ENCODE assay signal across 18 mouse cellular contexts in the genomic region with DNA sequence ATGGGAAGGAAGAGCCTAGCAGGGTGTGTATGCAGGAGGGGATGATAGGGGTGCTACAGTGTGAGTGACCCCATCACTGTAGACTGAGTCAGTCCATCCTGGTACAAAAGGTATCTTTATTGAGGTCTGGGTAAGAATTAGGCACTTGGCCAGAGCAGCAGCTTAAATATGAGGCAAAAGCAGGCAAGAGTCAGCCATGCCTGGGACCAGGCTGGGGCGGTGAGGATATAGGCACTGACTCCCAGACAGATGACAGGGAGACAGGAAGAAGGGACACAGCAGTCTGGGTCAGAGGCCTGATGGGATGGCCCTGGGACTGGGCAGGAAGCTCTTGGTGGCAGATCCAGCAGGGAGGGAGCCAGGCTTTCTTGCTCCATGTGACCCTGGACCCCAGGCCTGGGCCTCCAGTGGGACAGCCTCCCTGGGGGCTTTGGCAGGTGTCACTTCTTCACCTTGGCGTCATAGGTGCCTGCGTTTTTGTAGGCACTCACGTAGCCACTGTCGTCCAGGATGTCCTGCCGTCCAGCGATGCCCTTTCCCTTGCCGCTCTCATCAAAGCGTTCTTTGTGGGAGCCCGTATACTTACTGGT. TPM values are rescaled to one million over a fixed set of nuclear protein-coding genes. Genes with fewer than 3 reads are reported as not detected.
DNase-seq lines count a peak whose midpoint lies in the region; ATAC-seq and TF ChIP-seq lines count a peak whose summit lies in the region.
"Had no signal": no experiment of that assay in that cellular context is flagged by ENCODE, and none has a peak within 500 bp of the region (broad histone marks: within the 10 kb centered on the region; RNA-seq: fewer than 3 reads in every experiment).

No protein-coding gene starts in this region.

- no peak overlapping the region for H3K4me2 ChIP-seq in heart, embryonic 11.5 days
- no peak overlapping the region for H3K4me2 ChIP-seq in midbrain, postnatal 0 days (ENCODE audit: low read depth, low read length, poor library complexity, severe bottlenecking)
- no peak overlapping the region for H3K4me2 ChIP-seq in hindbrain, embryonic 14.5 days (replicated peaks)
- no peak overlapping the region for H3K4me2 ChIP-seq in stomach, postnatal 0 days (replicated peaks; ENCODE audit: low read depth)
- H3K4me2 ChIP-seq: heart, embryonic 13.5 days; limb, embryonic 15.5 days had no signal

- H3K36me3 ChIP-seq in heart, embryonic 11.5 days (ENCODE audit: control insufficient read depth, insufficient read depth, low read length), result no peaks in the 10 kb centered on the region
- peaks cover 21% of the 10 kb centered on the region for H3K36me3 ChIP-seq in midbrain, embryonic 10.5 days
- peaks cover 11% of the 10 kb centered on the region for H3K36me3 ChIP-seq in midbrain, postnatal 0 days (ENCODE audit: insufficient read depth, low read length)
- peaks cover 12% of the 10 kb centered on the region for H3K36me3 ChIP-seq in hindbrain, embryonic 14.5 days (replicated peaks; ENCODE audit: control insufficient read depth, insufficient read depth)
- H3K36me3 ChIP-seq in stomach, postnatal 0 days (ENCODE audit: control insufficient read depth, insufficient read depth, low read length), result peaks cover 4% of the 10 kb centered on the region; the same call in 1 of the 2 replicates

- H3K9ac ChIP-seq in heart, embryonic 11.5 days (ENCODE audit: low read depth, low read length), result no peak overlapping the region
- no peak overlapping the region for H3K9ac ChIP-seq in midbrain, postnatal 0 days (replicated peaks; ENCODE audit: low read length, poor library complexity, severe bottlenecking)
- no peak overlapping the region for H3K9ac ChIP-seq in hindbrain, embryonic 14.5 days
- no peak overlapping the region for H3K9ac ChIP-seq in stomach, postnatal 0 days (ENCODE audit: low read length)
- H3K9ac ChIP-seq: heart, embryonic 13.5 days; limb, embryonic 15.5 days had no signal

- ATAC-seq in heart, embryonic 11.5 days (replicated peaks; ENCODE audit: insufficient number of reproducible peaks, low FRiP score, low TSS enrichment), result no peak
- ATAC-seq in midbrain, postnatal 0 days (ENCODE audit: low FRiP score), result no peak
- no peak for ATAC-seq in hindbrain, embryonic 14.5 days (ENCODE audit: low FRiP score)
- ATAC-seq in stomach, postnatal 0 days (ENCODE audit: low FRiP score, low TSS enrichment), result no peak

- no peak overlapping the region for H3K4me3 ChIP-seq in heart, embryonic 11.5 days (ENCODE audit: low read depth, low read length)
- H3K4me3 ChIP-seq in midbrain, embryonic 10.5 days, result no peak overlapping the region
- H3K4me3 ChIP-seq in midbrain, postnatal 0 days (ENCODE audit: low read depth, low read length), result no peak overlapping the region
- H3K4me3 ChIP-seq in hindbrain, embryonic 14.5 days (replicated peaks; ENCODE audit: low read length), result no peak overlapping the region
- no peak overlapping the region for H3K4me3 ChIP-seq in stomach, postnatal 0 days (ENCODE audit: low read depth, low read length)
- H3K4me3 ChIP-seq: heart, embryonic 13.5 days; limb, embryonic 15.5 days had no signal

- DNase-seq in heart, adult 11 months, result peak; percentile 92
- DNase-seq in midbrain, embryonic 10.5 days (ENCODE audit: low spot score), result no peak
- DNase-seq in midbrain, postnatal 0 days (ENCODE audit: low spot score), result no peak
- DNase-seq in hindbrain, embryonic 14.5 days (ENCODE audit: low spot score), result no peak
- no peak for DNase-seq in stomach, postnatal 0 days (ENCODE audit: low spot score)
- DNase-seq in left cerebral cortex, adult 18-20 months (ENCODE audit: low spot score in 2 of 2), result no peak
- DNase-seq: adrenal gland, postnatal 25 days; kidney, adult 2 months; right cerebral cortex, postnatal 25 days; thymus, adult 2 months had no signal

- no peak overlapping the region for H3K27ac ChIP-seq in heart, embryonic 11.5 days (ENCODE audit: low read depth, low read length)
- peak overlapping the region; percentile 87 for H3K27ac ChIP-seq in midbrain, embryonic 10.5 days (replicated peaks)
- no peak overlapping the region for H3K27ac ChIP-seq in midbrain, postnatal 0 days (ENCODE audit: low read depth, low read length)
- H3K27ac ChIP-seq in hindbrain, embryonic 14.5 days, result peak overlapping the region; percentile 79
- H3K27ac ChIP-seq in stomach, postnatal 0 days (replicated peaks), result 0 out of 2 replicates have a peak overlapping the region, but pooled peaks have one; percentile 18
- H3K27ac ChIP-seq: heart, embryonic 13.5 days; limb, embryonic 15.5 days; macrophage had no signal

- H3K4me1 ChIP-seq in heart, embryonic 11.5 days (ENCODE audit: control insufficient read depth, insufficient read depth, low read length), result peaks cover 19% of the 10 kb centered on the region
- peaks cover 63% of the 10 kb centered on the region for H3K4me1 ChIP-seq in midbrain, embryonic 10.5 days
- peaks cover 24% of the 10 kb centered on the region for H3K4me1 ChIP-seq in midbrain, postnatal 0 days (ENCODE audit: insufficient read depth, low read length)
- peaks cover 52% of the 10 kb centered on the region for H3K4me1 ChIP-seq in hindbrain, embryonic 14.5 days (replicated peaks; ENCODE audit: control insufficient read depth, insufficient read depth, low read length)
- H3K4me1 ChIP-seq in stomach, postnatal 0 days (replicated peaks; ENCODE audit: control insufficient read depth, insufficient read depth), result 0 out of 2 replicates have a peak, but pooled peaks cover 2% of the 10 kb centered on the region

- no peaks in the 10 kb centered on the region for H3K9me3 ChIP-seq in heart, embryonic 11.5 days (replicated peaks; ENCODE audit: control insufficient read depth, low read length)
- no peaks in the 10 kb centered on the region for H3K9me3 ChIP-seq in midbrain, embryonic 10.5 days (replicated peaks)
- no peaks in the 10 kb centered on the region for H3K9me3 ChIP-seq in midbrain, postnatal 0 days (ENCODE audit: low read length)
- no peaks in the 10 kb centered on the region for H3K9me3 ChIP-seq in hindbrain, embryonic 14.5 days (ENCODE audit: control insufficient read depth, low read length)
- H3K9me3 ChIP-seq in stomach, postnatal 0 days (ENCODE audit: control insufficient read depth, low read length), result no peaks in the 10 kb centered on the region
- H3K9me3 ChIP-seq: heart, embryonic 13.5 days; limb, embryonic 15.5 days had no signal

- no peak for TF ChIP-seq EP300 in stomach, postnatal 0 days (optimal IDR thresholded peaks at IDR 0.05)

- H3K27me3 ChIP-seq in heart, embryonic 11.5 days (ENCODE audit: control insufficient read depth, insufficient read depth, low read length), result peaks cover 5% of the 10 kb centered on the region; the same call in 1 of the 2 replicates
- H3K27me3 ChIP-seq in midbrain, embryonic 10.5 days (ENCODE audit: low read depth, poor library complexity, severe bottlenecking), result peaks cover 21% of the 10 kb centered on the region
- no peaks in the 10 kb centered on the region for H3K27me3 ChIP-seq in midbrain, postnatal 0 days (ENCODE audit: insufficient read depth, low read length)
- no peaks in the 10 kb centered on the region for H3K27me3 ChIP-seq in hindbrain, embryonic 14.5 days (ENCODE audit: control insufficient read depth, insufficient read depth, low read length)
- no peaks in the 10 kb centered on the region for H3K27me3 ChIP-seq in stomach, postnatal 0 days (ENCODE audit: control insufficient read depth, insufficient read depth, low read length)

- 87% methylated on average over 10 of the region's 10 CpGs for WGBS in heart, embryonic 11.5 days (ENCODE audit: insufficient replicate concordance)
- 95% methylated on average over 10 of the region's 10 CpGs for WGBS in midbrain, embryonic 10.5 days
- 93% methylated on average over 10 of the region's 10 CpGs for WGBS in midbrain, postnatal 0 days
- WGBS in hindbrain, embryonic 14.5 days, result 94% methylated on average over 10 of the region's 10 CpGs
- WGBS in stomach, postnatal 0 days, result 88% methylated on average over 10 of the region's 10 CpGs

- no peak for TF ChIP-seq CTCF in midbrain, postnatal 0 days (IDR thresholded peaks at IDR 0.05)
- no peak for TF ChIP-seq CTCF in stomach, postnatal 0 days (IDR thresholded peaks at IDR 0.05; ENCODE audit: low read depth)

RNA-seq across cellular contexts. Expression of a gene that starts 3.8 kb away (rescaled TPM):
- polyA plus RNA-seq in heart, embryonic 11.5 days (2014; fragmentation: Nextera tagmentation; extraction: Ambion mirVana), result 21.0 and 21.1 TPM in 2 replicates
- polyA plus RNA-seq in midbrain, embryonic 10.5 days (2016; fragmentation: Nextera tagmentation; extraction: Ambion mirVana), result 94.4 and 100.0 TPM in 2 replicates
- total RNA-seq in midbrain, postnatal 0 days (2014; rRNA removed), result 75.0 and 82.8 TPM in 2 replicates
- 159 and 164 TPM in 2 replicates for polyA plus RNA-seq in midbrain, postnatal 0 days (2015; fragmentation: Nextera tagmentation; extraction: Ambion mirVana)
- polyA plus RNA-seq in hindbrain, embryonic 14.5 days (2014; fragmentation: Nextera tagmentation; extraction: Ambion mirVana), result 204 and 207 TPM in 2 replicates
- 89.9 and 99.8 TPM in 2 replicates for polyA plus RNA-seq in stomach, postnatal 0 days (2015; fragmentation: Nextera tagmentation; extraction: Ambion mirVana)
- 10 to 100 TPM; 47.0 to 48.3 TPM for total RNA-seq in left cerebral cortex, adult 18-20 months (2021)
- total RNA-seq: hematopoietic stem cell, adult 5-6 weeks had no signal

RNA-seq across cellular contexts. Expression of a gene that starts 29.2 kb away (rescaled TPM):
- polyA plus RNA-seq in heart, embryonic 11.5 days (2014; fragmentation: Nextera tagmentation; extraction: Ambion mirVana), result 15.0 and 17.1 TPM in 2 replicates
- polyA plus RNA-seq in midbrain, embryonic 10.5 days (2016; fragmentation: Nextera tagmentation; extraction: Ambion mirVana), result 18.6 and 24.0 TPM in 2 replicates
- total RNA-seq in midbrain, postnatal 0 days (2014; rRNA removed), result 32.9 and 47.2 TPM in 2 replicates
- 27.3 and 27.9 TPM in 2 replicates for polyA plus RNA-seq in midbrain, postnatal 0 days (2015; fragmentation: Nextera tagmentation; extraction: Ambion mirVana)
- 32.7 and 33.1 TPM in 2 replicates for polyA plus RNA-seq in hindbrain, embryonic 14.5 days (2014; fragmentation: Nextera tagmentation; extraction: Ambion mirVana)
- 15.6 and 17.2 TPM in 2 replicates for polyA plus RNA-seq in stomach, postnatal 0 days (2015; fragmentation: Nextera tagmentation; extraction: Ambion mirVana)
- 10 to 100 TPM; 41.8 to 42.5 TPM for total RNA-seq in left cerebral cortex, adult 18-20 months (2021)

RNA-seq across cellular contexts. Expression of a gene that starts 51.1 kb away (rescaled TPM):
- 6.4 and 8.2 TPM in 2 replicates for polyA plus RNA-seq in heart, embryonic 11.5 days (2014; fragmentation: Nextera tagmentation; extraction: Ambion mirVana)
- 28.8 and 30.2 TPM in 2 replicates for polyA plus RNA-seq in midbrain, embryonic 10.5 days (2016; fragmentation: Nextera tagmentation; extraction: Ambion mirVana)
- total RNA-seq in midbrain, postnatal 0 days (2014; rRNA removed), result 0.57 and 0.88 TPM in 2 replicates
- polyA plus RNA-seq in midbrain, postnatal 0 days (2015; fragmentation: Nextera tagmentation; extraction: Ambion mirVana), result 1.3 and 1.9 TPM in 2 replicates
- 6.1 and 7.0 TPM in 2 replicates for polyA plus RNA-seq in hindbrain, embryonic 14.5 days (2014; fragmentation: Nextera tagmentation; extraction: Ambion mirVana)
- polyA plus RNA-seq in stomach, postnatal 0 days (2015; fragmentation: Nextera tagmentation; extraction: Ambion mirVana), result 2.5 and 2.8 TPM in 2 replicates
- total RNA-seq in left cerebral cortex, adult 18-20 months (2021), result not detected
- total RNA-seq: hematopoietic stem cell, adult 5-6 weeks; layer of hippocampus, adult 18-20 months; left cerebral cortex, postnatal 10 days had no signal
- polyA plus RNA-seq: macrophage had no signal

RNA-seq across cellular contexts. Expression of a gene that starts 54.1 kb away (rescaled TPM):
- polyA plus RNA-seq in heart, embryonic 11.5 days (2014; fragmentation: Nextera tagmentation; extraction: Ambion mirVana), result not detected in 2 replicates
- 2.6 and 3.7 TPM in 2 replicates for polyA plus RNA-seq in midbrain, embryonic 10.5 days (2016; fragmentation: Nextera tagmentation; extraction: Ambion mirVana)
- 0.28 and 0.93 TPM in 2 replicates for total RNA-seq in midbrain, postnatal 0 days (2014; rRNA removed)
- polyA plus RNA-seq in midbrain, postnatal 0 days (2015; fragmentation: Nextera tagmentation; extraction: Ambion mirVana), result 0.86 and 0.99 TPM in 2 replicates
- polyA plus RNA-seq in hindbrain, embryonic 14.5 days (2014; fragmentation: Nextera tagmentation; extraction: Ambion mirVana), result 0.44 and 0.78 TPM in 2 replicates
- 0.08 and 0.19 TPM in 2 replicates for polyA plus RNA-seq in stomach, postnatal 0 days (2015; fragmentation: Nextera tagmentation; extraction: Ambion mirVana)
- total RNA-seq in left cerebral cortex, adult 18-20 months (2021), result under 1 TPM; 0.19 to 0.42 TPM
- total RNA-seq: MEL had no signal
- polyA plus RNA-seq: macrophage had no signal

RNA-seq across cellular contexts. Expression of a gene that starts 54.2 kb away (rescaled TPM):
- not detected in 2 replicates for polyA plus RNA-seq in heart, embryonic 11.5 days (2014; fragmentation: Nextera tagmentation; extraction: Ambion mirVana)
- polyA plus RNA-seq in midbrain, embryonic 10.5 days (2016; fragmentation: Nextera tagmentation; extraction: Ambion mirVana), result 0.07 TPM in 1 of 2 replicates, not detected in the other
- 0.09 and 0.16 TPM in 2 replicates for total RNA-seq in midbrain, postnatal 0 days (2014; rRNA removed)
- polyA plus RNA-seq in midbrain, postnatal 0 days (2015; fragmentation: Nextera tagmentation; extraction: Ambion mirVana), result 0.27 TPM in 2 replicates
- polyA plus RNA-seq in hindbrain, embryonic 14.5 days (2014; fragmentation: Nextera tagmentation; extraction: Ambion mirVana), result 0.10 TPM in 1 of 2 replicates, not detected in the other
- not detected in 2 replicates for polyA plus RNA-seq in stomach, postnatal 0 days (2015; fragmentation: Nextera tagmentation; extraction: Ambion mirVana)
- total RNA-seq in left cerebral cortex, adult 18-20 months (2021), result not detected
- total RNA-seq: adrenal gland, postnatal 25 days; hematopoietic stem cell, adult 5-6 weeks; layer of hippocampus, adult 18-20 months; left cerebral cortex, postnatal 10 days; MEL had no signal
- polyA plus RNA-seq: heart, embryonic 13.5 days; limb, embryonic 15.5 days; macrophage had no signal

Comparison
In these comparisons a context has a peak if more than half of its experiments do, and no peak if none do; other contexts are left out.
1. H3K27ac ChIP-seq: peak in midbrain, embryonic 10.5 days (single experiment), hindbrain, embryonic 14.5 days (single experiment) and stomach, postnatal 0 days (single experiment); none in heart, embryonic 11.5 days (single experiment) and midbrain, postnatal 0 days (single experiment).